Mouse (Mus musculus): ENCODE data around the gene Tmem201. TPM values are rescaled to one million over a fixed set of nuclear protein-coding genes. Genes with fewer than 3 reads are reported as not detected.

Gene Tmem201
- total RNA-seq (2018; cell fraction: chromatin; rRNA removed) = 10 to 100 TPM in 3 of 26 experiments, 1 to 10 TPM in 21, under 1 TPM in 2; 0.71 to 13.4 (median 4.4) TPM
- 1 to 10 TPM; 1.8 to 5.4 (median 3.4) TPM for total RNA-seq (2018; cell fraction: cytosol; rRNA removed)
- total RNA-seq (2018; cell fraction: nucleus; rRNA removed) = 10 to 100 TPM in 2 of 26 experiments, 1 to 10 TPM in 23, under 1 TPM in 1; 0.65 to 23.3 (median 2.8) TPM
- polyA plus RNA-seq (2018) = 2.6 to 9.5 TPM (median 3.0 TPM) in 3 replicates

- WGBS (ENCODE audit: missing documents) = under 1% methylated on average over 95 of the region's 97 CpGs
- Histone ChIP-seq H3K4me3 (ENCODE audit: inconsistent target) (peak within 1 kb of the TSS; percentile 31), H3K36me3 (ENCODE audit: inconsistent target) (no peaks in the 10 kb centered on the region), H3K27ac (no peak within 1 kb of the TSS), H3K79me2 (ENCODE audit: inconsistent target) (no peaks in the 10 kb centered on the region; the same call in 1 of the 2 replicates)
Observed at GRCm38 (mm10) chr4:149737383-149738324, at the start of gene Tmem201. Gene Tmem201, minus strand, starts transcription at chr4:149738044.

GRCm38 (mm10) chr4:149784901-149785300 lies 47.1 kb upstream of the Tmem201 start:
- H3K79me2 ChIP-seq (ENCODE audit: inconsistent target) = no peaks in the 10 kb centered on the region
- no peak overlapping the region for H3K4me3 ChIP-seq (ENCODE audit: inconsistent target)
- 97% methylated on average over 5 of the region's 5 CpGs for WGBS (ENCODE audit: missing documents)
- no peaks in the 10 kb centered on the region for H3K36me3 ChIP-seq (ENCODE audit: inconsistent target)
- H3K27ac ChIP-seq = no peak overlapping the region

- WGBS (ENCODE audit: missing documents) = 97% methylated on average over 9 of the region's 9 CpGs
- H3K79me2 ChIP-seq (ENCODE audit: inconsistent target) = no peaks in the 10 kb centered on the region
- no peaks in the 10 kb centered on the region for H3K36me3 ChIP-seq (ENCODE audit: inconsistent target)
- H3K4me3 ChIP-seq (ENCODE audit: inconsistent target) = no peak overlapping the region
- no peak overlapping the region for H3K27ac ChIP-seq
Observed at GRCm38 (mm10) chr4:149784371-149784770, 46.5 kb upstream of the Tmem201 start.

GRCm38 (mm10) chr4:149782975-149783374 lies 45.1 kb upstream of the Tmem201 start:
- WGBS (ENCODE audit: missing documents) = 96% methylated on average over 8 of the region's 8 CpGs
- no peaks in the 10 kb centered on the region for H3K36me3 ChIP-seq (ENCODE audit: inconsistent target)
- no peaks in the 10 kb centered on the region for H3K79me2 ChIP-seq (ENCODE audit: inconsistent target)
- H3K27ac ChIP-seq = no peak overlapping the region
- H3K4me3 ChIP-seq (ENCODE audit: inconsistent target) = no peak overlapping the region

GRCm38 (mm10) chr4:149780565-149781356 lies 42.9 kb upstream of the Tmem201 start:
- WGBS (ENCODE audit: missing documents) = 8% methylated on average over 13 of the region's 13 CpGs
- Histone ChIP-seq H3K36me3 (ENCODE audit: inconsistent target) (no peaks in the 10 kb centered on the region), H3K79me2 (ENCODE audit: inconsistent target) (no peaks in the 10 kb centered on the region), H3K4me3 (ENCODE audit: inconsistent target) (no peak overlapping the region), H3K27ac (peak overlapping the region; percentile 41)

GRCm38 (mm10) chr4:149779966-149780365 lies 42.1 kb upstream of the Tmem201 start:
- peak overlapping the region; percentile 5; the same call in 1 of the 2 replicates for H3K27ac ChIP-seq
- H3K79me2 ChIP-seq (ENCODE audit: inconsistent target) = no peaks in the 10 kb centered on the region
- H3K4me3 ChIP-seq (ENCODE audit: inconsistent target) = no peak overlapping the region
- no peaks in the 10 kb centered on the region for H3K36me3 ChIP-seq (ENCODE audit: inconsistent target)
- whole genome bisulfite sequencing (ENCODE audit: missing documents) = 90% methylated on average over 9 of the region's 9 CpGs

GRCm38 (mm10) chr4:149777126-149777525 lies 39.3 kb upstream of the Tmem201 start:
- WGBS (ENCODE audit: missing documents) = 91% methylated on average over 9 of the region's 9 CpGs
- Histone ChIP-seq H3K36me3 (ENCODE audit: inconsistent target) (no peaks in the 10 kb centered on the region), H3K79me2 (ENCODE audit: inconsistent target) (peaks cover 2% of the 10 kb centered on the region; the same call in 1 of the 2 replicates), H3K27ac (no peak overlapping the region), H3K4me3 (ENCODE audit: inconsistent target) (no peak overlapping the region)

- Histone ChIP-seq H3K36me3 (ENCODE audit: inconsistent target) (no peaks in the 10 kb centered on the region), H3K79me2 (ENCODE audit: inconsistent target) (peaks cover 14% of the 10 kb centered on the region; the same call in 1 of the 2 replicates), H3K27ac (no peak overlapping the region), H3K4me3 (ENCODE audit: inconsistent target) (no peak overlapping the region)
- WGBS (ENCODE audit: missing documents) = 62% methylated on average over 8 of the region's 8 CpGs
Observed at GRCm38 (mm10) chr4:149775760-149776362, 38.0 kb upstream of the Tmem201 start.

- no peaks in the 10 kb centered on the region for H3K36me3 ChIP-seq (ENCODE audit: inconsistent target)
- H3K27ac ChIP-seq = no peak overlapping the region
- peaks cover 19% of the 10 kb centered on the region; the same call in 1 of the 2 replicates for H3K79me2 ChIP-seq (ENCODE audit: inconsistent target)
- 89% methylated on average over 7 of the region's 7 CpGs for WGBS (ENCODE audit: missing documents)
- no peak overlapping the region for H3K4me3 ChIP-seq (ENCODE audit: inconsistent target)
Observed at GRCm38 (mm10) chr4:149775330-149775729, 37.5 kb upstream of the Tmem201 start.

- no peaks in the 10 kb centered on the region for H3K36me3 ChIP-seq (ENCODE audit: inconsistent target)
- H3K27ac ChIP-seq = no peak within 1 kb of the TSS
- H3K79me2 ChIP-seq (ENCODE audit: inconsistent target) = peaks cover 28% of the 10 kb centered on the region; the same call in 1 of the 2 replicates
- under 1% methylated on average over 51 of the region's 51 CpGs for WGBS (ENCODE audit: missing documents)
- H3K4me3 ChIP-seq (ENCODE audit: inconsistent target) = peak within 1 kb of the TSS; percentile 20
Observed at GRCm38 (mm10) chr4:149774094-149774470, 36.2 kb upstream of the Tmem201 start, which contains the start of gene Slc25a33. Gene Slc25a33, minus strand, starts transcription at chr4:149774277.

- Histone ChIP-seq H3K79me2 (ENCODE audit: inconsistent target) (peaks cover 33% of the 10 kb centered on the region; the same call in 1 of the 2 replicates), H3K36me3 (ENCODE audit: inconsistent target) (no peaks in the 10 kb centered on the region), H3K4me3 (ENCODE audit: inconsistent target) (peak overlapping the region; percentile 20), H3K27ac (no peak overlapping the region)
- WGBS (ENCODE audit: missing documents) = under 1% methylated on average over 65 of the region's 65 CpGs
Observed at GRCm38 (mm10) chr4:149773408-149774093, 35.7 kb upstream of the Tmem201 start.

- 75% methylated on average over 2 of the region's 2 CpGs for WGBS (ENCODE audit: missing documents)
- no peak overlapping the region for H3K4me3 ChIP-seq (ENCODE audit: inconsistent target)
- peaks cover 36% of the 10 kb centered on the region; the same call in 1 of the 2 replicates for H3K79me2 ChIP-seq (ENCODE audit: inconsistent target)
- H3K27ac ChIP-seq = no peak overlapping the region
- no peaks in the 10 kb centered on the region for H3K36me3 ChIP-seq (ENCODE audit: inconsistent target)
Observed at GRCm38 (mm10) chr4:149772394-149772793, 34.5 kb upstream of the Tmem201 start.

- Histone ChIP-seq H3K79me2 (ENCODE audit: inconsistent target) (peaks cover 16% of the 10 kb centered on the region; the same call in 1 of the 2 replicates), H3K36me3 (ENCODE audit: inconsistent target) (no peaks in the 10 kb centered on the region), H3K27ac (no peak overlapping the region), H3K4me3 (ENCODE audit: inconsistent target) (no peak overlapping the region)
- 90% methylated on average over 5 of the region's 5 CpGs for WGBS (ENCODE audit: missing documents)
Observed at GRCm38 (mm10) chr4:149765201-149765600, 27.4 kb upstream of the Tmem201 start.
